Mouse (Mus musculus) lung, adult 2 months (tissue): ENCODE results near the gene Lcp1.

Source experiments
- CTCF ChIP-seq: fragments of 200-500 bp; IDR thresholded peaks from 2 replicates; pipeline ENCODE4 v1.5.1; 2011; ENCODE audit warnings: mild to moderate bottlenecking, low read length, control low read depth; ENCODE audit not compliant: insufficient read depth
- POLR2A ChIP-seq: fragments of 200-500 bp; IDR thresholded peaks from 2 replicates; pipeline ENCODE4 v1.6.1; 2011; ENCODE audit warnings: low read depth, mild to moderate bottlenecking, control low read depth, low read length, borderline replicate concordance; ENCODE audit errors: extremely low read depth

GRCm38 (mm10) chr14:75181062-75181935 is 50.4 kb downstream of the Lcp1 start:
- TF ChIP-seq CTCF (no peak), POLR2A (no peak)
